Mouse (Mus musculus) testis, adult 2 months (tissue): ENCODE data around the gene Spock1. TPM values are rescaled to one million over a fixed set of nuclear protein-coding genes. Genes with fewer than 3 reads are reported as not detected.

Experiments used
- H3K27ac ChIP-seq: fragments of 200-500 bp; 2 replicates; pipeline ENCODE4 v1.5.1; 2012; ENCODE audit warnings: low read depth, low read length; ENCODE audit not compliant: control insufficient read depth, insufficient read depth
- H3K27me3 ChIP-seq: fragments of 200-500 bp; 2 replicates; pipeline ENCODE4 v1.6.1; 2012; ENCODE audit warnings: mild to moderate bottlenecking, low read length, moderate library complexity; ENCODE audit not compliant: control insufficient read depth, insufficient read depth
- H3K36me3 ChIP-seq: fragments of 200-500 bp; 2 replicates; pipeline ENCODE4 v1.6.1; 2012; ENCODE audit warnings: mild to moderate bottlenecking, low read length; ENCODE audit not compliant: control insufficient read depth, insufficient read depth
- H3K4me1 ChIP-seq: fragments of 200-500 bp; 2 replicates; pipeline ENCODE4 v1.6.1; 2012; ENCODE audit warnings: low read length; ENCODE audit not compliant: control insufficient read depth, insufficient read depth
- H3K4me3 ChIP-seq: fragments of 200-500 bp; 2 replicates; pipeline ENCODE4 v1.5.1; 2012; ENCODE audit warnings: low read depth, mild to moderate bottlenecking, low read length, moderate library complexity, mixed read lengths; ENCODE audit not compliant: control insufficient read depth
- CTCF ChIP-seq: fragments of 200-500 bp; IDR thresholded peaks from 2 replicates; pipeline ENCODE4 v1.5.1; 2012; ENCODE audit warnings: low read depth, mild to moderate bottlenecking, inconsistent platforms, low read length, moderate library complexity; ENCODE audit not compliant: control insufficient read depth, insufficient read depth, insufficient replicate concordance
- POLR2A ChIP-seq: fragments of 200-500 bp; IDR thresholded peaks from 2 replicates; pipeline ENCODE4 v1.6.1; 2012; ENCODE audit warnings: low read depth, mild to moderate bottlenecking, inconsistent platforms, low read length, moderate library complexity; ENCODE audit not compliant: control insufficient read depth
- polyA plus RNA-seq: library from polyadenylated mRNA; depleted of rRNA; stranded (reverse); fragments of >200 nt; gene quantifications from 2 replicates; pipeline ENCODE4 v1.2.3, GENCODE M21; 2012

The Spock1 gene
- polyA plus RNA-seq, 1 experiment = 0.70 TPM

- no peaks in the 10 kb centered on the region for H3K27me3 ChIP-seq
- H3K36me3 ChIP-seq = no peaks in the 10 kb centered on the region
- H3K4me3 ChIP-seq = no peak overlapping the region
- no peaks in the 10 kb centered on the region for H3K4me1 ChIP-seq
- H3K27ac ChIP-seq = no peak overlapping the region
- TF ChIP-seq POLR2A (no peak), CTCF (no peak)
Observed at GRCm38 (mm10) chr13:57853156-57853555, 55.0 kb downstream of the Spock1 start.

DNA sequence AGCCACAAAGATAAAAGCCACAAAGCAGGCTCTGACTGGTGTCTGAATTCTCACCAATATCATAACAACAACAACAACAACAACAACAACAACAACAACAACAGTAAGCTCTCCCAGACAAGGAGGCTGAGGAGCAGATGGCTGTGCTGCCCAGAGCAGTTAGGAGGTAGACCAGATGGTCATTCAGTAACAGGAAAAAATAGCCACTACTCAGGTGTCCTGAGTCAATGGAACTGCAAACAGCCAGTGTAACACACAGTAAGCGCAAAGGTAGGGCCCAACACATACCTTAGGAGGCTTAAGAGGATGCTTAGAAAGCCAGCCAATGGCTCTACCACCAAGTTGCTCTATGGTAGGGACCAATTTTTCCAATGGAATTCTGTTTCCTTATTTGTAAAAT, 59.2 kb downstream of the Spock1 start:
- H3K27ac ChIP-seq = no peak overlapping the region
- H3K36me3 ChIP-seq = no peaks in the 10 kb centered on the region
- no peaks in the 10 kb centered on the region for H3K4me1 ChIP-seq
- H3K4me3 ChIP-seq = no peak overlapping the region
- H3K27me3 ChIP-seq = no peaks in the 10 kb centered on the region
- TF ChIP-seq POLR2A (no peak), CTCF (no peak)

DNA sequence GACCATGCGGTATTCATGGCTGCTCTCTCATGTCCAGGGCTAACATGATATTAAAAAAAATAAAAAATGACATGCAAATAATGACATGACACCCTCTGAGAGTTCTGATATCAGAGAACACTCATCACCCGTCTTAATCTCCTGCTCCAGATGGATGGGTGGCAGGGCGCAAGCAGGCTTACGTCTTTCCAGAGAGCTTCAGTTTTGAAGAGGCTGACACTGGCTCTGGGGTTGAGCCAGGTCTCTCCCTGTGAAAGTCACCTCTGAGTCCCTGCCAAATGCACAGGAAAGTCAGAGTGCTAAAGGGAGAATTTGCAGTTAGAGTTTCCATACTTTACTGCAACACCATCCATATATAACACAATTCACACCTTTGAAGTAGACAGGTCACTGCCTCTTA, 61.0 kb downstream of the Spock1 start:
- Histone ChIP-seq H3K27ac (no peak overlapping the region), H3K36me3 (no peaks in the 10 kb centered on the region), H3K4me3 (no peak overlapping the region), H3K4me1 (no peaks in the 10 kb centered on the region), H3K27me3 (no peaks in the 10 kb centered on the region)
- TF ChIP-seq POLR2A = no peak
- TF ChIP-seq CTCF = no peak

- Histone ChIP-seq H3K27me3 (no peaks in the 10 kb centered on the region), H3K27ac (no peak overlapping the region), H3K36me3 (no peaks in the 10 kb centered on the region), H3K4me3 (no peak overlapping the region), H3K4me1 (no peaks in the 10 kb centered on the region)
- TF ChIP-seq POLR2A = no peak
- TF ChIP-seq CTCF = no peak
Observed at GRCm38 (mm10) chr13:57846468-57846867, 61.7 kb downstream of the Spock1 start.

DNA sequence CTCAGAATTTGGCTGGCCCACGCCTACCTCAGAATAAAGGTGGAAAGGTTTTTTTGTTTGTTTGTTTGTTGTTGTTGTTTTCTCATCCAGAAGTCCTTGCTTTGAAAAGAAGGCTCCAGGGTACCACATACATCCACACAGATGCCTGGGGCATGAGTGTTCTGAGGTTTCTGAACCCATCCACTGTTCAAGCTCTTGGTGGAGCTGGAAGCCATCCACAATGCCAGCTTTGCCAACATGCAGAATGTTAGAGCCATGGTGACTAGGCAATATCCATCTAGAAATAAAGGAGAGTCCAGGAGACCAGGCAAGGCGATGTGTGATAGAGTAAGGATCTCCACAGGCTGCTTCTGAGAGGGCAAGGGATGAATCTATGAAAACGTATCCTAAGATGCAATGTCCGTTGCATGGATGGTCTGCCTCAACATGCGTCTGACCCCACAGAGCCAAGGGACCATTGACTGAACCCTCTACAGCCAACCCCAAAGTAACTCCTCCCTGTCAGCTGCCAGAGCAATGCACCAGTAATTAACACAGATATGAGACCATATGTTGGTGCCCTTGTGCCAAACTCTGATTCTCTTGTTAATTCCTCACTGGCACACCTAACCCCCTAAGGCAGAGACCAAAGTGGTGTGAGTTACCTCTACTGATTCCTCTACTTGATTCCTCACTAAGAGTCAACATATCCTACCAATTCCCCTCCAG, 66.8 kb downstream of the Spock1 start:
- no peaks in the 10 kb centered on the region for H3K36me3 ChIP-seq
- TF ChIP-seq POLR2A (no peak), CTCF (no peak)
- no peak overlapping the region for H3K4me3 ChIP-seq
- no peaks in the 10 kb centered on the region for H3K27me3 ChIP-seq
- H3K27ac ChIP-seq = no peak overlapping the region
- no peaks in the 10 kb centered on the region for H3K4me1 ChIP-seq

DNA sequence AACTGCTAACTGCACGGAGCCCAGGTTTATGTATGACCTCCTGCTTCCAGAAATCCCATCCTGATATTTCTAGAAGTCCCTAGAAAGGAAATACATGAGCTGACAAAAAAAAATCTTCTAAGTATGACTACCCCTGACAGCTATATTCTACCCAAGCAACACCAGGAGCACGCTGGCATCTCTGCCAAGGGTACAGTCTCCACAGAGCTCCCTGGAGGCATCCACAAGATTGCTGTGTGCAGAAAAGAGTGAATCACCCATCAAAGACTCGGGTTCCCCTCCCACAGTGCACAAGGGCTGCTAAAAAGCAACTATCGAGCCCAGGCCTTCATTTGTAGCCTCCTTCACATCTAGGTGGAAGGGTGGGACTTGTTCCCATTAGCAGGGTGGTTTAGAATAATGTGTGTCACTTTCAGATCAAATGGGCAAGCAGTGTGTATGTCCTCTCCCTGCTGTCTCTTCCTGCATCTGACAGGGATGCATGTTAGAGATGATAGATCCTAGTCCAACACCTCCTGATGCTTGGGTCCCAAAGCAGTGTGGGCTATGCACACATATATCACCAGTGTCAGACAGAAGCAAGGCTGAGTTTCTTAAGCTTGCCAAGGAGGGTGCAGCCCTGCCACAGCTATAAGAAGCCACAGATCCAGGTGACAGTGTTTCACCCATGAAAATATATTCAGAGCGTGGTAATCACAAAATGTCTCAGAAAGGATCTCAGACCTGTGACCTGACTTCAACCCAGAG, 70.3 kb downstream of the Spock1 start:
- no peak for TF ChIP-seq POLR2A
- TF ChIP-seq CTCF = no peak
- Histone ChIP-seq H3K4me1 (no peaks in the 10 kb centered on the region), H3K27me3 (no peaks in the 10 kb centered on the region), H3K4me3 (no peak overlapping the region), H3K36me3 (no peaks in the 10 kb centered on the region), H3K27ac (no peak overlapping the region)

GRCm38 (mm10) chr13:57831374-57832163, 76.6 kb downstream of the Spock1 start:
- Histone ChIP-seq H3K36me3 (no peaks in the 10 kb centered on the region), H3K4me3 (no peak overlapping the region), H3K4me1 (no peaks in the 10 kb centered on the region), H3K27me3 (no peaks in the 10 kb centered on the region), H3K27ac (no peak overlapping the region)
- TF ChIP-seq CTCF (no peak), POLR2A (no peak)
